Mouse (Mus musculus) neural tube, embryonic 11.5 days (tissue): ENCODE results near the gene Itm2c. TPM values are rescaled to one million over a fixed set of nuclear protein-coding genes. Genes with fewer than 3 reads are reported as not detected.

ENCODE experiments used
- polyA plus RNA-seq: library from polyadenylated mRNA; unstranded; fragments of >200 nt; fragmentation: Nextera tagmentation; extraction: Ambion mirVana; gene quantifications from 2 replicates; pipeline ENCODE4 v1.2.1, GENCODE M21; 2014

Gene Itm2c
- polyA plus RNA-seq, 1 experiment from 2014 or later, result 72.3 TPM

Other genes starting within 250 kb of the Itm2c start
- 0.33 and 1.0 TPM in 2 replicates for gene Sp100, start 244.3 kb upstream of the Itm2c start, polyA plus RNA-seq
- gene A630001G21Rik, start 115.6 kb upstream of the Itm2c start, polyA plus RNA-seq, result 0.54 and 0.94 TPM in 2 replicates
- gene Cab39, start 100.8 kb upstream of the Itm2c start, polyA plus RNA-seq, result 70.5 and 74.7 TPM in 2 replicates
- gene 4933407L21Rik, start 34.2 kb downstream of the Itm2c start, polyA plus RNA-seq, result 0.28 TPM in 1 of 2 replicates, not detected in the other
- gene Gpr55, start 66.7 kb downstream of the Itm2c start, polyA plus RNA-seq, result not detected in 2 replicates
- gene Spata3, start 122.5 kb downstream of the Itm2c start, polyA plus RNA-seq, result not detected in 2 replicates
- 0.68 and 0.87 TPM in 2 replicates for gene 2810459M11Rik, start 151.6 kb downstream of the Itm2c start, polyA plus RNA-seq
- 242 and 249 TPM in 2 replicates for gene Psmd1, start 170.1 kb downstream of the Itm2c start, polyA plus RNA-seq
- gene Htr2b, start 217.7 kb downstream of the Itm2c start, polyA plus RNA-seq, result 0.45 TPM in 1 of 2 replicates, not detected in the other
- 0.53 TPM in 1 of 2 replicates, not detected in the other for gene Gm21972, start 239.4 kb downstream of the Itm2c start, polyA plus RNA-seq